Mouse (Mus musculus) liver, adult 10 weeks (tissue): ENCODE results near the gene Ccl26. TPM values are rescaled to one million over a fixed set of nuclear protein-coding genes. Genes with fewer than 3 reads are reported as not detected.

Source experiments
- polyA plus RNA-seq: library from polyadenylated mRNA; stranded (reverse); fragments of 350-450 nt; fragmentation: Illumina TruSeq; extraction: RNeasy Lipid Tissue Mini Kit (QIAGEN cat#74804); gene quantifications from one replicate; pipeline ENCODE4 v1.2.3, GENCODE M21; 2014; ENCODE audit warnings: low read depth, low replicate concordance

The Ccl26 gene
- polyA plus RNA-seq = not detected

DNA sequence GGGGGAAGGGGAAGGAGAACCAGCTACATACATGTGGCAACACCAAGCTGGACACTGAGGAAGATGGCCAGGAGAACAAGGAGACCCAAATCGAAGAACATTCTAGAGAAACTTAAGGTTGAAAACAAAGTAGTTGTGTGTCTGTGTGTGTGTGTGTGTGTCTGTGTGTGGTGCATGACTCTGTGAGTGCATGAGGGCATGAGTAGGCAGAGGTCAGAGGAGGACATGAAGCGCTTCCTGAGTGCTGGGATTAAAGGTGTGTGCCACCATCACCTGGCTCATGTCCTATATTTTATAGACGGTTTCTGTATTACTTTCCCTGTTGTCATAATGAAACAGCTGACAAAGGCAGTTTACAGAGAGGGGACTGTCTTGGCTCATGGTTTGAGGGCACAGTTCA is at the start of gene Ccl26:
Ccl26 (minus strand) TSS at position 101 of the 400 bp plus-strand sequence.

DNA sequence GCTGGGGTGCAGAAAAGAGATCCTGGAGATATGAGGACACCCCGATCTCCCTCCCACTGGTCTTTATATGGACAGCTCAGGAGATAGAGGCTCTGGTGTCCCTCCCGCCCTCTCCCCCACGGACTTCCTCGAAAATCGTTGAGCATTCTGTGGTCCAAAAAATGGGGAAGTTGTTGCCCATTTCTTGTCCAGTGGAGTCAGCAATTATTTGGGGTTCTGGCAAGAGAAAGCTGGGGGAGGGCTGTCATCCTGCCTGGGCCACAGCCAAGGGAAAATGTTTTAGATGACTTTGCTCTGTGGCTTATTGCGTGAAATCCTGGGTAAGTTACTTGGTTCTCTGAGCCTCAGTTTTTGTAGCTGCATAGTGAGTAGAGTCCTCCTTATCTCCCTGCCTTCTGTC is 9.6 kb upstream of the Ccl26 start, which contains the start of gene Ccl24:
Ccl24 (minus strand) TSS at position 44 of the 400 bp plus-strand sequence.

DNA sequence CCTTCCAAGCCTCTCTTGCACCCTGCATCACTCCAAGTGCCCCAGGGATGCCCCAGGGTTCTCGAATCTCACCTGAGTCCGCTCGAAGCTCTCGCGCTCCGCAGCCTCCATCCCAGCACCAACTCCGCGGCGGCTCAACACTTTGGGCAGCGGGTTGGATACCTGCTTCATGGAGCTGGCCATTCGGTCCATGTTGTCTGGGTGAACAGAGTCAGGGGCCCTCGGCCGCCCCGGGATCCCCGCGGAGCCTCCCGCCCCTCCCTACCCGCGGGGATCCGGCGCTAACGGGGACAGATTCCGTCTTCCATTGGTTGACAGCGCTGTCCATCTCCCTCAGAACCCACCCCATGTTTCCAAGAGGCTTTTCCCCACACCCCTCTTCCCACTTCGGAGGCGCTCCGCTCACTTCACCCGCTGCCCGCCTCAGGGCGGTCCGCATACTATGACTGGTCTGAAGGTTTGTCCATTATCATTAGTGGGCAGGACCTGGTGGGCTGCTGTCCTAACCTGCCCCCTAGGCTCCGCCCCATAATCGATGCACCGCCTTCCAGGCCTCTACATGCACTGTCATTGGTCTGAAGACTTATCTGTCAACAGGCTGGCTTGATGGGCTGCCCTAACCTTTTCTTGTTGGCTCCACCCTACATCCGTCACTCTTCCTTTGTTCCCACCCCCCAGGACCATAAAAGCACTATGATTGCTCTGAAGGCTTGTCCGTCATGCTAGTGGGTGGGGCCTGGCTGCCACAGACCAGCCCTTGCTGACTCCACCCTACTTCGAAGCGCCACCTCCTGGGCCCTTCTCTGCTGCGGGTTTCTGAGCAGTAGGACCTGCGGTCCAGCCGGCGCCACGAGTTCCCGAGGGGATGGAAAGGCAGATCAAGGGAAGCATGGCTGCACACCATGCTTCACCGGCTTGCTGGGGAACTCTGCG is 18.2 kb downstream of the Ccl26 start, which contains the start of gene Hip1:
Hip1 (minus strand) TSS at position 256 of the 933 bp plus-strand sequence.

Other genes starting within 250 kb of the Ccl26 start
- not detected for gene Fkbp6, start 213.5 kb downstream of the Ccl26 start, polyA plus RNA-seq
- gene Trim50, start 210.3 kb downstream of the Ccl26 start, polyA plus RNA-seq = not detected
- 2.8 TPM for gene Nsun5, start 193.6 kb downstream of the Ccl26 start, polyA plus RNA-seq
- 1.3 TPM for gene Pom121, start 169.0 kb downstream of the Ccl26 start, polyA plus RNA-seq
- 2.4 TPM for gene Hip1, start 18.4 kb downstream of the Ccl26 start, polyA plus RNA-seq
- 0.90 TPM for gene Ccl24, start 9.5 kb upstream of the Ccl26 start, polyA plus RNA-seq
- 5.1 TPM for gene Rhbdd2, start 69.0 kb upstream of the Ccl26 start, polyA plus RNA-seq
- 72.4 TPM for gene Por, start 106.5 kb upstream of the Ccl26 start, polyA plus RNA-seq
- gene Tmem120a, start 180.9 kb upstream of the Ccl26 start, polyA plus RNA-seq = 12.1 TPM
- not detected for gene Styxl1, start 214.8 kb upstream of the Ccl26 start, polyA plus RNA-seq
- 39.5 TPM for gene Mdh2, start 214.9 kb upstream of the Ccl26 start, polyA plus RNA-seq
- not detected for gene Srrm3, start 243.3 kb upstream of the Ccl26 start, polyA plus RNA-seq